Mouse (Mus musculus) hematopoietic stem cell, adult 5-6 weeks (primary cell): ENCODE data around the gene Pmepa1. TPM values are rescaled to one million over a fixed set of nuclear protein-coding genes. Genes with fewer than 3 reads are reported as not detected.

Experiments used
- ATAC-seq, 2 experiments: fragments of 125-278 bp in 1 of 2; replicated peaks in 1 of 2; 2 replicates each; pipeline ENCODE4 v1.8.0; 2016 to 2017; ENCODE audit warnings: inconsistent platforms in 2 of 2, mild to moderate bottlenecking in 2 of 2, moderate number of reproducible peaks in 2 of 2, low read depth in 1 of 2, moderate TSS enrichment in 1 of 2; ENCODE audit not compliant: low FRiP score in 2 of 2, poor library complexity in 2 of 2, severe bottlenecking in 2 of 2, insufficient read depth in 1 of 2, low TSS enrichment in 1 of 2
- total RNA-seq: library from RNA; stranded (forward); fragments of 172-1452, 232-1000 nt; gene quantifications from 2 replicates; pipeline ENCODE4 v1.2.3, GENCODE M21; 2017

Gene Pmepa1
- total RNA-seq, 1 experiment from 2014 or later = 0.40 TPM

GRCm38 (mm10) chr2:173218416-173219141 is 57.8 kb downstream of the Pmepa1 start, which contains the start of gene Zbp1:
Zbp1 (minus strand) TSS chr2:173218923.
- ATAC-seq = peak; percentile 74 to 88

DNA sequence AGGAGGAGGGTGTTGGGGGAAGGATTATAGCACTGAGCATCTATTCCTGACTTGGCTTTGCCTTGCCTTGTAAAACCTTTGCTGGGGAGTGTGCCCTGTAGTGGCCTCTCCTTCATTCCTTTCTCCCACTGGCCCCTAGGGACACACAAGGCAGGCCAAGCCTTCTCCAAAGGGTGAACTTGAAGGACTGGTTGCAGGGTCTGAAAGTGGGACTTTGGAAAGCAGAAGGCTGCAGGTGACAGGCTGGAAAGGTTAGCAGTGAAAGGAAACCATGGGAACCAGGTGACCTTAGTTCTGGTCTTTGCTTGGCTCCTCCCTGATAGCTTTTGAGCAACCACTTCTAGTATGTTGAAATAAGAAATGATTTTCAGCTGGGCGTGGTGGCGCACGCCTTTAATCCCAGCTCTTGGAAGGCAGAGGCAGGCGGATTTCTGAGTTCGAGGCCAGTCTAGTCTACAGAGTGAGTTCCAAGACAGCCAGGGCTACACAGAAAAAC is 58.5 kb downstream of the Pmepa1 start:
- ATAC-seq = no peak

- no peak for ATAC-seq
Observed at GRCm38 (mm10) chr2:173217246-173217645, 59.1 kb downstream of the Pmepa1 start.

- no peak for ATAC-seq
Observed at GRCm38 (mm10) chr2:173216840-173217239, 59.5 kb downstream of the Pmepa1 start.

- no peak for ATAC-seq
Observed at GRCm38 (mm10) chr2:173212227-173212626, 64.1 kb downstream of the Pmepa1 start.

DNA sequence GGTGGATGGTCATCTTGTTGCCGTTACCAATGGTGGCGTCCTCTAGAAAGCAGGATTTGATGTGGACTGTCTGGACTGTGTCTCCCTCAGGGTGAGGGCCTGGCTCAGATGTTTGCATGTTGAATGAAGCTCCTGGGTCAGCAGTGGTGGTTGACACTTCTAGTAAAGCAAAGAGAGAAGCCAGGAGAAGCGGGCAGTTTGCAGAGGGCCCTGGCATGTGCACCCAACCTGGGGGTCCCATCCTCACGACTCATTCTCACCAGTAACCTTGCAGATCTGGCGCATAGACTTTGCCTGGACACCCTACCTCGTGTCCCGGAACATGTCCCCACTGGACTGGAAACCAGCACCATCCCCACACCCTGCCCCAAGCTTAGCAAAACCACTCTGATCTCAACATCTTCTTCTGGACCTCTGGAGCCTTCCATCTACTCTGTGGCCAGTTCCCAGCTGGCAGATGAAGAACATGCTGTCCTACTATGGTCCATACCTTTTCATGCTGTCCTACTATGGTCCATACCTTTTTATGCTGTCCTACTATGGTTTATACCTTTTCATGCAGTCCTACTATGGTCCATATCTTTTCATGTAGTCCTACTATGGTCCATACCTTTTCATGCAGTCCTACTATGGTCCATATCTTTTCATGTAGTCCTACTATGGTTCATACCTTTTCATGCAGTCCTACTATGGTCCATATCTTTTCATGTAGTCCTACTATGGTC is 67.1 kb downstream of the Pmepa1 start:
- ATAC-seq = no peak

- ATAC-seq = no peak
Observed at GRCm38 (mm10) chr2:173207051-173207450, 69.3 kb downstream of the Pmepa1 start.

- ATAC-seq = no peak
Observed at GRCm38 (mm10) chr2:173205563-173206099, 70.7 kb downstream of the Pmepa1 start.

- no peak for ATAC-seq
Observed at GRCm38 (mm10) chr2:173204671-173205070, 71.7 kb downstream of the Pmepa1 start.

- ATAC-seq = no peak
Observed at GRCm38 (mm10) chr2:173203726-173204125, 72.6 kb downstream of the Pmepa1 start.

DNA sequence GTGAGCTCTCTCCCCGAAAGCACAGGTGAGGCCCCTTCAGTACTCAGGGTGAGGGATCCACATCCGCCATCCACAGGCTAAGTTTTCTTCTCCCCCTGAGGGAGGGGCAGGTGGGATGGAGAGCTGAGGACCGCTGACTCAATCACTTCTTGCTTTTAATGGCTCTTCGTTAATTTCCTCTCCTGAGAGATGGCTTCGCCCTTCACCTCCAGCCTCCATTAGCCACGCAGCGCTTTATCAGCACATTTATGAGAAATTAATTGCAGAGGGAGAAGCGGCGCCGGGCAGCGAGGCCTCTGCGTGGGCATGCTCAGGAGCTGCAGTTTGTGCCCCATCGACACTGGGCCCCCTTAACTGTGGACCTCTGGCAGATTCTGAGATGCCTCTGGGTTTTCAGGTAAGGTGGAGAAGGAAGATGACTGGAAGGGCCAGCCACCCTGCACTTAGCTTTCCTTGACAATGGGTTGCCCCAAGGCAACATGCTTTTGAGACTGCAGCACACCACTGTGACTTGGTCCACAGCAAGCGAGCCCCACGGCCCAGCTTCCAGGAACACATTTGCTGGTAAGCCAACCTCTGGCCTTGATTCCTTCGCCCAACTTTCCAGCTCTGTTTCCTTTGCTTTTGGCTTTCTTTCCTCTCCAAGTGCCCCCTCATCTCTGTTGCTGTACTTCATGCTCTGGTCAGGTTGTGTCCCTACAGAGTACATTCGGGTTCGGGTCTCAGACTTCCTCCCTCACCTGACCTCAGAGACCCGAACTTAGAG is 73.2 kb downstream of the Pmepa1 start:
- ATAC-seq = no peak

DNA sequence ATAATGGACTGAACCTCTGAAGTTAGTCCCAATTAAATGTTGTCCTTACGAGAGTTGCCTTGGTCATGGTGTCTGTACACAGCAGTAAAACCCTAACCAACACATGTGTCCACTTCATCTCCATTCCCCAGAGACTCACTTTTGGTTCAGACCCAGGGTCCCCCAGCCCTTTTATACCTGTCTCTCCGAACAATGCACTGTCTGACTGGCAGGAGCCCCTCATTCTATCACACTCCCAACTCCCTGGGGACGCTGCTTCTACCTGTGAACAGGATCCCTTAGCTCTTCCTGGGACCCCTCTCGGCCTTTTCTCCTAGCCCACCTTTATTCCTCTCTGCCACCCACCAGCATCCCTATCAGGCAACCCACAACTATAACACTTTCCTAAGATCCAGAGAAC is 81.5 kb downstream of the Pmepa1 start:
- no peak for ATAC-seq

DNA sequence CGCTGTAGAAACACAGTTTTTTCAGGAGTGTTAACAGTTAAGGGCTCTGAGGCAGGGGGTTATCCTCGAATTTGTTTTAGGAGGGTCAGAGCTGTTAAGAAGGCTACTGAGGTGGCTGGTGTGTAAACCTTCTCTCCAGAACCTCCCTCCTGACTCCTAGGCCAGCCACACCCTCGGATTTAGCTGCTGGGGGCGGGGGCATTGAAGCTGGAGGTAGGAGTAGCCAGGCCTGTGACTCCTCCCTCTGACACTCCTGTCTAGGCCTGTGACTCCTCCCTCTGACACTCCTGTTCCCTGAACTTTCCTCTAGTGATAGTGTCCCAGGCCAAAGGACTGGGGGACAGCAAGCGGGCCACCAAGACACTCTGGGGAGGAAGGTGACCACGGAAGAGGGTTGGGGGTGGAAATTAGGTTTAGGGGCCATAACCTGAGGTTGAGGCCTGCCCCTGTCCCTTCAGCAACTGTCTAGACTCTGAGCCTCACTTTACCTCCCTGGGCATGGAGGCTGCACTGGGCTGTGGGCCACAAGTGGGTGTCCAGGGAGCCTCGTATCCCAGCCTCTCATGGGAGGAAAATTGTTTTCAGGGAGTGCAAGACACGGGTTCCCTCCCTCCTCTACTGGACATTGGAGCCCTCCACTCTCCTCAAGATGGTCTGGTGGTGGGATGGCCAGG is 89.0 kb downstream of the Pmepa1 start:
- ATAC-seq = no peak

DNA sequence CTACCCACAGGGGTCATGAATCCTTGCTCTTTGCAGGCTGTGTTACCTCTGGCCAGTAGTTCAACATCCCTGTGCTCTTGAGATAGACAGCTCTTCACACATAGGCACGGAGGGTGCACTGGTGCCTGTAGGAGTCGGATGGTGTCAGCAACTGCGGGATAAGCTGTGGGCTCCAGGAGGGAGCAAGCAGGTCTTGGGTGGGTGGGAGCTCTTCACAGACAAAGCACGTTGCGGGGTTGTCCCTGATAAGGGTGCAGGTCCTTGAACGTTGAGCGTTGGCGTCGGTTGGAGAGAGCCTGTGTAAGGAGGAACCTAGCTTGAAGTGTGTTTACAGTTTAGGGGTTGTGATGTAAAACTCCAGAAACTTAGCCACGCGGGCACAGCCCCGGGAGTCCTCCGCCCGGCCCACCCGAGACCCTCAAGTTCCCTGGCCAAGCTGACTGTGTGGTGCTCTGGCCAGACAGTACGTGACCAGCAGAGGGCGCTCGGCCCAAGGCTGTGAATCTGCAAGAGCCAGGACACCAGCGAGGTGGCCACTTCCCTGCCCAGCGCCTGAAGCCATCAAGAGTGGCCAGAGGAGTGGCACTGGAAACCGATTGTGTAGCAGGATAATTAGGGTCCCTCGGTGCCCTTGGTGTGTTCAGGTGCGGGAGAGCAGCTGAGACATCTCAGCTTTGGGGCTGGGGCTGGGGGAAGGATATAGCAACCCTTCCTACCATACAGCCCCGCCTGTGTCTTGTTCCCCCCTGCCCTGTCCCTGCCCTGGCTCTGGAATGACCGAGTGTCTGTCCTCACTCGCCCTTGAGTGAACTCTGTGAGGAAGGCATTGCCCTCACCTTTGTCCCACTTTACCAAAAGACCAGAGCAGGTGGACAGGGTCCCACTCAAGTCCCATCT is 90.0 kb downstream of the Pmepa1 start:
- ATAC-seq = peak; percentile 54 to 62; a peak in 2 of 4 replicates

GRCm38 (mm10) chr2:173185282-173185681 is 91.1 kb downstream of the Pmepa1 start:
- ATAC-seq = no peak

GRCm38 (mm10) chr2:173184475-173185080 is 91.8 kb downstream of the Pmepa1 start:
- ATAC-seq = no peak
